Mouse (Mus musculus) urinary bladder, postnatal 36 days (tissue): ENCODE measurements at regions not wholly inside any gene's neighbourhood (a gene's known extent, or its start where the extent isn't known, plus 50 kb on each side); places are given as distances from the start of the nearest gene placed in this dataset.
"Not testable (repeated sequence)": the region's sequence is repeated elsewhere in the genome, so short reads cannot be mapped to it uniquely, and the experiment has no call there.

Experiments
- DNase-seq, 2 experiments: peaks; one replicate each; pipeline ENCODE4 v3.0.0; 2022; ENCODE audit warnings: low spot score in 2 of 2, mixed read lengths in 1 of 2

DNA sequence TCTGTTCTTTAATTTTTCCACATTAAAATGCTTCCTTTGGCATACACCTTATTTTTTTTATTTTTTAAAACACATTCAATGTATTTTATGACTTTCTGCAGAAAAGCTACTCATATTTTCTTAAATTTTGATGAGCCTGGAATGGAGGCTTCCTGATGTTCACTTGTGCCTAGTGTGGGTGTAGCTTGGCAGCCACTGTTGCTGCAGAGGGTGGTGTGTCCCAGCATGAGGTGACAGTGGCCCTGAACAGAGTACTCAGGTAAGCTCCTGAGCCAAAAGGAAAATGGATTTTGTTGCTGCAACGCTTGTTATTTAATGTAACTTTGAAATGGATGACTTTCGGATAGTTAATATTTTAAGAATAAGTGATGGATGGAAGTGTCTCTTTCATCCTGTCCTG lies 170.6 kb downstream of the Eipr1 start:
- DNase-seq = no peak

DNA sequence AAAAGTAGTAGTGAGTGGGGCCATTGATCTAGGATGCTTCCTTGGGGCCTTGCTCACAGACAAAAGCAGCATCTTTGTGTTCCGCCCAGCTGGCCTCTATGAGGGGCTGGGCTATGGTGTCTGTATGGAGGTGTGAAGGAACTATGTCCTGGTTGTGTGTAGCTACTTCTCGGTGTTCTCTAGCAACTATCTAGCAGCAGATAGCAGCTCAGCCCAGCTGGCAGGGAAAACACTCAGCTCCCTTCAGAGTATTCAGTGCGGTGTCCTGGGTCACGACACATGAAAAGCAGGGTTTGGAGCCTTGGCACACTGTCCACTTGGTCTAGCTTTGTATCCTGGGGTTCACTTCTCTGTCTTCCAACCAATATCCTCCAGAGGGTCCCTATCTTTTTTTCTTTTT lies 173.6 kb downstream of the Eipr1 start:
- DNase-seq = no peak

DNA sequence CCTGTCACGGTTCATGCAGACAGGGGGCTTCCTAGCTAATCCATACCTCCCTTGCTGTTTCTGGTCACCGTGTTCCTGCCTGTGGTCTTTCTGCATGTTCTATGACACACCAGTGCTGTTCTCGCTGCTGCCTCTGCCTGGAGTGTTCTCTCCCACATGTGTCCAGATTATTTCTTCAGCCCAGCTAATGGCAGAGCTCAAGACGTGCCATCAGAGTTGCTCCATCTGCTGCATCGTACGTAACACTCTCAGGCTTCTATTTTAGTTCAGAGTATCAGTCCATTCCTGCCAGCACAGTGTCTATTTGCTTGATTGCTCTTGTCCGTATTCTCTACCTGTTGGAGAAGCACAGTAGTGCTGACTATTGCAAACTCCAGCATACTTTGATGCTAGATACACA lies 188.3 kb downstream of the Eipr1 start:
- DNase-seq = no peak

DNA sequence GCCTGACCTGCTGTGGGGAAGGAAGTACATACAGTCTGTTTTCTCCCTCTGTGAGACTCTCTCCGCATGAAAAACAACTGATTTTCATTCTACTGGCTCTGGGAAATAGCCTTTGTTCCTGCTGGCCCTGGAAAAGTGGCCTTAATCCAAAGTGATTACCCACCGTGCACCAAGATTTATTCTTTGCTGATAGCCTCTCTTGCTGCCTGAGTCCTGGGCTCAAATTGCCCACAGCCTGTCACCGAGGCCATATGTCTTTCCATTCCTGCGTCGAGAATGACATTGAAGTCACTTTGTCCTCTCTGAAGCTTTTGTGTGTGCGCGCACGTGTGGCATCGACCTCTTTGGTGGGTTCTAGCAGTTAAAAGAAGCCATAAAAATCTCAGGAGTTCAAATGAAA lies 197.3 kb downstream of the Eipr1 start:
- DNase-seq = no peak

DNA sequence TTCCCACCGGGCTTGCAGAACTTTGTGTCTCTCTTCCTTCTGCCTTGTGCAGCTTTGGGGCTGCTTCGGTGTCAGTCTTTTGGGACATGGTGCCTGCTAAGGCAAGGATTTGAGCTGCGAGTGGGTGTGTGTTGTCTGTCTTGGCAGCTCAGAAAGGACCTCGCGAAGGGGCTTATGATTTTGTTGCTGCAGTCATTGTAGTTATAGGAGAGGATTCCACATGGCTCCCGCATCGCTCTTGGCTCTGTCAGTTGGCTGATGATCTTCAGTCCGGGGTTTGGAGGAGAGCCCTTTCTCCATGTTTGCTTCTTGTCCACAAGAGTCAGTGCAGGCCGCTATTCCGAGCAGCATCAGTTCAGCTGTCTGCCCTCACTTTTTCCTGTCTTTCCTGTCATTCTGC lies 197.7 kb downstream of the Eipr1 start:
- no peak for DNase-seq

DNA sequence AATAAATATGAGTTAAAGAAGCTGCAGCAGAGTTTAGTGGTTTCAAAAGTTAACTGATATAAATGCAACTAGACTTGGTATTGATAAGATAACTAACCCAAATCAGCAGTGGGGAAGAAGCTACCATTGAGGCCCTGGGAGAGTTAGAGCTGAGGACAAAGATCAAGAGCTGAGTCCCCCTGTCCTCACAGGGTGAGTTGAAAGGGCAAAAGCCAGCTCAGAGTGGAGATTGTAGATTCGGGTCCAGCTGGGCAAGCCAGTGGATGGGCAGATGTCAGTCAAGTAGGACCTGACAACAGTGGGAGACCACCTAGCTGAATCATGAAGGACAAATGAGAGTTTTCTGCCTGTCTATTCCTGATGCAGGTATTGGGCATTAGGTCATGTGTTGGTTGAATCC lies 205.6 kb downstream of the Eipr1 start:
- no peak for DNase-seq

DNA sequence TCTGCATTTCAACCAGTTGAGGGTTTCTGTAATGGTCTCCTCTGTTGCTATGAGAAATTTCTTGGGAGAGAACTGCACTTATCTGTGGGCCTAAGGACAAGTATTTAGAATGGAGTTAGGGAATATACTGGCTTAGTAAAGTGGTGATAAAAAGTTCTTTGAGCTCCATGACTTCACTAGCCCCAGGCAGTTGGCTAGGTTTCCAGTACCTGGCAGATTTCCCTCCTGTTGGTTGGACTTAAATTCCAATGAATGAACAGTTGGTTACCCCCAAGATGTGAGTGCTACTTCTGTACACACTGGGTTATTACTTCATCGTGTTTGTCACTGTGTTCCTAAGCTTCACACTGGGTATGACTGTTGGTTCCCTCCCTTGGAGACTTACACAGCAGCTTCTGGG lies 207.1 kb downstream of the Eipr1 start:
- no peak for DNase-seq

DNA sequence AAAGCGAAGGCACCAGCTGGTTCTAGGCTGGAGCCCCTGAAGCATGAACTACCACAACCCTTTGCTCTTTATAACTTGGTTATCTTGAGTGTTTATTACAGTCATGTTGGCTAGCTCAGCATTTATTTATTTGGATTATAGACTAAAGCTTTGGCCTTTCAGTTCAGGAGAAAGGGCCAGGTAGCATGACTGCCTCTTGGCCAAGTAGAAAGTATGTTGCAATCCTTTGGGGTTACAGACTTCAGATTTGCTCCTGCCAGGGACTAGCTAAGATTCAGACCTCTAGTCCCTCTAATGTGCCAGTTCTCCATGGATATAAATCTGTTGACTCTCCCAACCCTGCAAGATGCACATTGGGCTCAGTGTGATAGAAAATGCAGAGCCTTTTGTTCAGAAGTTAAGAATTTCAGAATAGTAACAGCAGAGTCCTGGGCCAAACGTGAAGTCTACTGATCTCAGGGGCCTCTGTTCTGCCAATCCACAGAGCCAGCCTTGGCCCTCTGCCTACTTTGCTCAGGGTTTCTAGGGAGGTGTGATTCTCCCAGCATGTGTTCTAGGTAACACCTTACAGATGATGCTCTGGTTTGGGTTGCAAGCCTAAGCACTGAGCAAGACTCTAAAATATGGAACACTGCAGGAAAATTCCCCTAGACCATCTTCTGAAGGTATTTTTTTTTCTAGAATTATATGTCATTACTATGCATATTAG lies 218.2 kb downstream of the Eipr1 start:
- DNase-seq = no peak

DNA sequence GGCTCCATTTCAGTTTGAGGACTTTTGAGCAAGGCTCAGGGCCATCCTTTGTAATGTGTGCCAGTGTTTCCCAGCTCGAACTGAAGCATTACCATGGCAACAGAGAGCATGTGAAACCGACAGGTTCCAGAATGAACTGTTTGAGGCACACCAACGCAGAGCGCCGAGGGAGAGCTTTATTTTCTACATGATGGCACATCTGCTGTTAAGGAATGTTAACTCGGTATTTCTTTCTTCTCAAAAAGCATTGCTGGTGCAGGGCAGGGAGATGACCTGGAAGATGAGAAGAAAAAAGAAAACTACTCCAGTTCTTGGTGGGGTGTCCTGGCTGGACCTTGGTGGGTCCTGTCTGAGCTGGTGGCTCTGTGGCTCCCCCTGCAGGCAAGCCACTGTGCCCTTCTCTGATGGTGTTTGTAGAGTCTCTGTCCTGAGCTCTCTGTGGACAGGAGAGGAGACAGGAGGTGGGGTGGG lies 223.0 kb downstream of the Eipr1 start:
- DNase-seq = no peak

DNA sequence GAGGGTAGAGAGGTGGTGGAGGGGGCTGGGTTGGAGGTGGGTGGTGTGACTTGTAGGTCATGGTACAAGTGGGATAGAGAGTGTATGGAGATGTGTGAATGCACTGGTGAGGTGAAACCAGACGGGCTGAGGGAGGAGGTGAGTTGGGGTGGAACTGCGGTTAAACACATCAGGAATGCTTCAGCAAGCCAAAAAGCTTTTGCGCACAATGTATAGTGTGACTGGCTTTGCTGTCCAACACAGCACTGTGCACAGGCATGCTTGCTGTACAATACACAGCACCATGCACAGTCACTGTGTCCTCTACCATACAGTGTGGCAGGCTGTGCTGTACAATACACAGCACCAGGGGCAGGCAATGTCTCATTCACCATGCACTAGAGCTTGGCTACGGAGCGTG lies 223.6 kb downstream of the Eipr1 start:
- DNase-seq = no peak

DNA sequence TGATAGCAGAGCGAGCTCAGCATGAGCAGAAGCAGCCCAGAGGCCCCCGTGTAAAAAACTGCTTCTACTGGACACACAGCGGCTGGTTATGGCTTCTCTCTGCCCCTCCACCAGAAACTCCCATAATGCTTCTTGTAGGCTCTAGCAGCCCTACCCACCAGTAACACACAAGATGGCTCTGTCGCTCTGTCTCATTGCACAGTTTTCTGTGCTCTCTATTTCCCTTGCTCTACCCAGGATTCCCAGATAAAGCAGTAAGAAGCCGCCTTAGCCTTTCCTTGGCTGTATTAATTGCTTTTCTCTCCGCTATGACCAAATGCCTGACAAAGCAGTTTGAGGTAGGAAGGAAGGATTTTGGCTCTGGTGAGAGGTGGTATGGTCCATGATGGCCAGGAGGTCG lies 228.1 kb downstream of the Eipr1 start:
- no peak for DNase-seq

DNA sequence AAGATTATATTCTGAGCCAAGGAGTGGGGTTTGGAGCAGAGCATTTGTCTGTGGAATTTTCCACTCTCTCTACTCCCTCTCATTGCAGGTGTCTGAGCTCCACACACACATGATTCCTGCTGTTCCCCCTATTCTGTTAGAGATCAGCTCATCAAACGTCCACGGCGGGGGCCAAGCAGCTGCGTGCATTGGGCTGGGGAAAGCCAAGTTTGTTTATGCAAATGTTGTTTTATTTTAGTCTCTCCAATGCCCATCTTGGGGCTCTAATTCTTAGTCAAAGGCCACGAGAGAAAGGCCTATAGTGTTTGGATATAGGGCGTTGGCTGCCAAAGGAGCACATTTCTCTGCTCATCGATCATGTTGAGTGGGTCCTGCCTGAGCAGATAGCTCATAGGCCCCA lies 234.6 kb downstream of the Eipr1 start:
- DNase-seq = no peak

DNA sequence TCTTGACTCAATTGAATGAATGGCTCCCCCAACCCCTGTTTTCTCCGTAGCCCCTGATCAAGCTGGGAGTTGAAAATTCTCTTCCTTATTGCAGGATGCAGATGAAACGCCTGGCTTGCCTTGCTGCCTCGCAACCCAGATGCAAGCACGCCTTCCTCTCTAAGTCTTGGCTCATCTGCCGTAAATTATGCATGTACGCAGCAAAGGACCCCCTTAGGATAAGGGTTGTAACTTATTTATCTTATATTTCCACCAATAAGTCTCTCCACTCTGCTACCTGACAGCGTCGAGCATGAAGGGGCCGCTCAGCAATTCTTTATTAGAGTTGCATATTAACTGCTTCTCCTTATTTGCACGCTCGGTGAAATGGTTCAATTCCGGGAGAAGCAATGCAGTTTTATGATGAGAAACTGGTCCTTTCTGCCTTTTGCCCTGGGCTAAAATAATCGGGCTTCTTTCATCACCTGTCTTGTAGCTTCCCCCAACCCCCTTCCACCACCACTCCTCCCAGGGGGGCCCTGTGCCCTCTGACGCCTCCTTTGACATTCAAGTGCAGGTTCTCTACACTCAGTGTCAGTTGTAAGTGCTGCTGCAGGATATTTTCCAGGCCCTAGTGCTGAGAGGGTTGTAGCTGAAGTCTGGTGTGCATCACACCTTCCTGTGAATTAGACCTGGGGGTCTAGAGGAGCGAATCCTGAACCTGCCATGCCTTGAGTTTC lies 246.0 kb downstream of the Eipr1 start:
- DNase-seq = no peak

DNA sequence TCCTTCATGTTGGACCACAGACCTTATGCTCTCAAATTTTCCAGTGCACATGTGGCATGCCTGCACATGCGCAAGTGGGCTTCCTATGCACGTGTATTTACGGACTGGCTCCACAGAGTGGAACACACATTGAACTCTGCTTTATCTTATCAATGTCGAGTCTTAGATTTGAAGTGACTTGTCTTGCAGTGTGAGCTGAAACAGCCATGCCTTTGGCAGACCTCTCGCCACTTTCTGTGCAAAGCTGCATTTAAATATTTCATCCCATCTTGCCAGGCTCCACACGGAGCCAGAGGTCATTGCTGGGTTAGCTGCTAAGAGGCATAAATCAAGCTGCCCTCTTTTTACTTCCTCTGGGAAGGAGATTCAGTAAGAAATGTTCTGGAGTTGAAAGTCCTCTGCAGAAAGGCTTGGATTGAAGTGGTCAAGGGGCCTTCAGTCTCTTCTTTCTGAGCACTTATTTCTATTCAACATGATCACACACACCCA lies 248.4 kb downstream of the Eipr1 start:
- peak in 1 of 2 experiments; percentile 4 for DNase-seq

DNA sequence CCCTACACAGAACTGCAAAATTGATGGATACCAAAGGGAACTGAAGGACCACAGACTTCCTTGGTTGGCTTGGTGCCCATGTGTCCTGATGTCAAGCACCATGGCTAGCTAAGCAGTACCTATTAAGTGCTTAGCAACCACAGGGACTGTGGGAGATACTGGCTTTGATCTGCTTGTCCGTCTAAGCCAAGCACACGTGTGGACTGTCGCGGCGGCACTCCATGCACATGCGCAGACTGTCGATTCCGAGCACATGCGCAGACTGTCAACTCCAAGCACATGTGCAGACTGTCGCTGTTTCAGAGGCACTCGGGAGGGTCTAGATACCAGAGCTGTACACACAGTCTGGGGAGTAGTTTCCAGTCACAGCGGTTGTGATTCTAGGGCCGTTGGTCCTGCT lies 252.9 kb downstream of the Eipr1 start:
- no peak for DNase-seq

DNA sequence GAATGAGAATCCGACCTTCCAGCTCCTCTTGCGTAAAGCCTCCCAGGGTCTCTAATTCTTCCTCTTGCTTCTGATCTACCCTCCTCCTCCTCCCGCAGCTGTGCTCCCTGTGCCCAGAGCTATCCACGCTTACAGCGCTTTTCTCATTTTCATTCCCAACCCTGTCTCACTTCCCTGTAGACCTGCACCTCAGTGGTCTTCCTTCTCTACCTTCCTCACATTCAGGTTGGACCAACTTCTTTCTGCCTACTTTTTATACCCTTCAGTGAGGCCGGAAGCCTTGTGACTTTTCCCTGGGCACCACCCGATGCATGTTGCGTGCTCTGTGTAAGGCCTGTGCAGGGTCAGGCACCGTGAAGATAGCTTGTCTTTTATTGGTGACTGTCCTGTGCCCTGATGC lies 263.0 kb downstream of the Eipr1 start:
- DNase-seq = no peak

DNA sequence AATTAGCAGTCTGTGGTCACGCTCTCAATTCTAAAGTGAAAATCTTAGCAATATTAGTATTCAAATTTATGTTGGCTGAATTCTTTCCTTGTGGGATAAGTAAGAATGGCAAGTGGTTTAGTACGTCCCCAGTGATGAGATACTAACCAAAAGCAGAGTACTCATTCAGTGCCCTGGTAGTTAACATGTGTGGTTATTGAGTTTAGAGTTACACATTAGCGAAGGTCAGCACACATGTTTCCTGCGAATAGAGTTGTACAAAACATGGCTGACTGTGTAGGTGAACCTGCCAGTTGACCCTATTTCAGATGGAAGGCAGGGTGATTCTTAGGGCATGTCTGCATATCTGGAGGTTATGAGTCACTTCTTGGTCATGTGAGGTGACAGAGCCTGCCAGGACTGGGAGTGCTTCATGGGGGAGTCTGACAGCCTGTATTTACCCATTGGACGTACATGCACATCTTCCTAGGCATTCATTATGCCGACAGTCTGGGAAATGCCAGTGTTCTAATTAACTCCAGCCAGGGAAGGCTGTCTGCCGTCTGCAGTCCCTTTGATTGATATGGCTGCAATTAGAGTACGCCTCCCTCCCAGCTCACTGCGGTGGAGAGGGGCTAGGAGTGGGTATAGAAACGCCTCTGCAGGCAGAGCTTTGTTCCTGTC lies 263.7 kb downstream of the Eipr1 start:
- no peak for DNase-seq

DNA sequence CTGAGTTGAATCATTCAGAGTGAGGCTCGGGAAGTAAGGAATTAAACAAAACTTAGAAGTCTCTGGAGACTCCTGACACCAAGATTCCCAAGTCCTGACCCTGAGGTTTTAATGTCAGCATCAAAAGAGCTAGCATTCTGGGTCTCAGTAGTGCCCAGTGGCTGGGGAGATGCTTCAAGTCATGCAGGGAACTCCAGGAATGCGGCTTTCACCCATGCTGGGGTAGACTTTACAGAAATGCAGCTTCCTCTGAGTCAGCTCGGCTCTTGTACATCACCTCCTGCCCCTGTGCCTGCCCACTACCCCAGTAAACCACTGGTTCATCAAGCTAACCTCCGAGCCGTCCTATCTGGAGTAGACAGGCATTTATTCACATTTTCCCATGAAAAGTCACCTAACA lies 269.5 kb downstream of the Eipr1 start:
- DNase-seq = no peak

DNA sequence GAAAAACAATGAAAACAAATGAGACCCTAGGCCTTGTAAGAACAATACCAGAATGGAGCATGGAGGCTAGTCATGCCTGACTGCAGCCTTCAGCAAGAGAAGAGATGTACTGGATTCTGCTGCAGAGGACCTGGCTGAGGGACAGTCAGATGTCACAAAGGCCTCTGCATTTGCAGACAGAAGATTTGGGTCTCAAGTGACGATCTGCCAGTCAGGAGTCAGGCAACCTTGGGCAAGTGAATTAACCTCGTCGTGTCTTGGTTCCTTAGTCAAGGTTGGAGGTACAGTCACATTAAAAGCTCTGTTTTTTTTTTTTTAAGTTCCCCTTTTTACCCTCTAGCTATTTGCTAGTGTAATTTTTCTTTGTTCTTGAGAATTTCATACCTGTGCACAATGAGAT lies 276.6 kb downstream of the Eipr1 start:
- DNase-seq = no peak

DNA sequence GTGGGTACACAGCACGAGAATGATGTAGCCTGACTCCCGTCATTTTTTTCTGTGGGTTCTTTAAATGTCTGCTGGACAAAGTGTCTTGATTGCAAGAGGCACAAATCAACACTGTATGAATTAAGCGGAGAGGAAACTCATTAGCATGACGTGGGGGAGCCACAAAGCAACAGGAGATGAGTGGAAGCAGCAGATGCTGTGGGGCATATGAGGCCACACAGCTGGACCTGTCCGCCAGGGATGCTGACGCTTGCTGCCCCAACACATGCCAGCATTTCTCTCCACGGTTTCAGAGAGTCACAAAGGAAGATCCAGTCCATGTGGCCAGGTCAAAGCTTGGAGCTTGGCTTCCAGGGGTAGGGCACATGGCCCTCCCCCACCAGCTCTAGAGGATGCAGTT lies 277.9 kb downstream of the Eipr1 start:
- no peak for DNase-seq

DNA sequence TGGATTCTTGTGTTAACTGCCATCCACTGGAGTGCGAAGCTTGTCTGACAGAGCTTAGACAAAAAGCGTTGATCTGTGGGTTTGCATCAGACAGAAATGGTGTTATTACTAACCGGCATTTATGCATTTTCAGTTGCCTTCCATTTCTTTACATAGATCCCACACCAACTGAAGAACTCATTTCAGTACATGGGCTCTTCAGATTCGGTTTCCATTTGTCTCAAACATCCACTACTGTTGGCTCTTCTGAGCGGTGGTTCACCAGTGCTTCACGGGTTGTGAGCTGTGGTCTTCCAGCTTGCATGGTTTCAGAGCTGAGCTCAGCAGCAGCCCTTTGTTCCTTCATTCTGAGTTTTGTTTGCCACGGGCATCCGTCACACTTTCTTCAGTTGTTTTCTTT lies 294.4 kb downstream of the Eipr1 start:
- no peak for DNase-seq

DNA sequence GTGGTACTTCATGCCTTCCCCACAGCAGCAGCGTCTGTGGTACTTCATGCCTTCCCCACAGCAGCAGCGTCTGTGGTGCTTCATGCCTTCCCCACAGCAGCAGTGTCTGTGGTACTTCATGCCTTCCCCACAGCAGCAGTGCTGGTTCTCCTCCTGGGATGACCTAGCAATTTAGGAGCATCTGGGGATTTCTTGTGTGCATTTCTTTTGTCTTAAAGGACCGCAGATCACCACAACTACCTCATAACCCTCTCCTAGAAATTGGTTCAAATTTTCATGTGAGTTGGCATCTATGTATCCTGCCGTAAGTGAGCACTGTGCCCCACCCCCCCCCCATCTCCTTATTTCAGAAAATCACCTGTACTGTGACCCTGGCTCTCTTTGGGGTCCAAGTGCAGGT lies 297.0 kb downstream of the Eipr1 start:
- not testable (repeated sequence) for DNase-seq

DNA sequence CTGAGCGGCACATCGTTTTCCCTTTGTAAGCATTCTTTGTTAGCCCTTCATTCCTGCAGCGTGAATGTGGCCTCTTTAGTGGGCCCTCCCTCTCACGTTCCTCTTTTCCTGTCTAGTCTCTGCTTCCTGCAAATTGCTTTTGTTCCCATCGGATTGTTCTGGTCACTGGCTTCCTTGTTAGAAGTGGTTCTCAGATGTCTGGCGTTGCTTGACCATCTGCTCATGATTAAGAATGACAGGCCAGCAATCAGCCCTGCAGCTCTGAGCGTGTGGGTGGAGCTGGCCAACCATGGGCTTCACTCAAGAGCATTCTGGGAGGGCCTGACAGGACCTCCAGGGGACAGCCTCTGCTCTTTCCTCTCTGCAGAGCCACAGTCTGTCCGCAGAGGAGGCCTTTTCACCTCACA lies 297.5 kb downstream of the Eipr1 start:
- no peak for DNase-seq
